Mouse (Mus musculus): ENCODE results near the gene Kcnab3.
A peak's percentile ranks its signal among the peaks of the same experiment; 100 is the strongest.

Gene Kcnab3

DNA sequence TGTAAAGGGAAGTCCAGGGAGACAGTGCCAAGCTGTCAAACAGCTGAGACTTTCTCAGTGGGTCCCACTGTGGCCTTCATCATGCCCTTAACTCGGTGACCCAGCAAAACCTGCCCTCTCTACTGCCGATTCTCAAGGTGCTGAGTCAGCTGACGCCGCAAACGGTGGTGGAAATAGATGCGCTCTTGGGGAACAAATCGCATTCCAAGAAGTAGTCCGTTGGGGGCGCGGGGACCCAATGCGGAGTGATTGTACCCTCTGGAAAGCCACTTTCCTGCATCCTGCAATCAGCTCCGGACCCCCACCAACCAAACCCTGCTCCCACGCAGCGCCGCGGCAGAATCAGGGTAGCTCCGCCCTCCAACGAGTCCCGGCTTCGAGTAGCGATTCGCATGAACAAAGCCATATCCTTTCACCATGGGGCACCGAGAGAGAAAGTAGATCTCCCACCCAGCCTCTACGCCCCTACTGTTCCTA lies 5.9 kb downstream of the Kcnab3 start:
- no peak for DNase-seq (ENCODE audit: low read depth, low spot score)

DNA sequence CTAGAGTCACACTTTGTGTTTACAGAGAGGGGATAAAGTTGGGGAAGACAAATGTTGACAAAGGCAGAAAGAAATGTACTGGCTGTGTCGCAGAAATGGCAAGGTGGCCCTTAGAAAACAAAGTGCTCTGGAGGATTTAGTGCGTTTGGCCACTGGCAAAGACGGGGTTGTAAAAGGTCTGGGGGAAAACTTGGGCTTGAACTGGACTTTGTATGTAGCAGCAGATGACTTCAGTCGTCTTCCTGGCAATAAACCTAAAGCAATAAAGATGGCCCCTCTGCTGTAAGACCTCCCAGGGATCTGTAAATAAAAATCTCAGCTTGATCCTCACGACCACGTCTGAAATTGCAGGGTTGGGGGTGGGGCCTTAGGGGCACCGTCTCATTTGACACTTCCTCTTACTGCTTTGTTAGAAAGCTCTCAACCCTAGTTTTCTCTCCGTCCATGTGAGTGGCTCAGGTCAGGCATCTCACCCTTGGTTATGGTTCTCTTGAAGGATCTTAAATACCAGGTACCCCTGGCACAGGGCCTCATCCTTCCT lies 6.7 kb downstream of the Kcnab3 start:
- no peak for DNase-seq (ENCODE audit: low read depth, low spot score)

DNA sequence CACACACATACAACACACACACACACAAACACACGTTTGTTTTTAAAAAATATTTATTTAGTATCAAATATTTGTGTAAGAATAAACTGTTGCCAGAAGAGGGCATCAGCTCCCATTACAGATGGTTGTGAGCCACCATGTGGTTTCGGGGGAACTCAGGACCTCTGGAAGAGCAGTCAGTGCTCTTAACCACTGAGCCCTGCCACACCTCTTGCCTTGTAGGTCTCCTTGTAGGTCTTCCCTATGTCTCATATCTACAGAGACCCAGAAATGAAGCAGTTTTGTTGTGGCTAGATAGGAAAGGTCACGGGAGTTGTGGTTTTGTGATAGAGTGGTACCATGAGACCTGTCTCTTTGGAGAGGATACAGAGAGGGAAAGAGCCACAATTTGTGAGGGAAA lies 7.9 kb downstream of the Kcnab3 start:
- no peak for DNase-seq (ENCODE audit: low read depth, low spot score)

DNA sequence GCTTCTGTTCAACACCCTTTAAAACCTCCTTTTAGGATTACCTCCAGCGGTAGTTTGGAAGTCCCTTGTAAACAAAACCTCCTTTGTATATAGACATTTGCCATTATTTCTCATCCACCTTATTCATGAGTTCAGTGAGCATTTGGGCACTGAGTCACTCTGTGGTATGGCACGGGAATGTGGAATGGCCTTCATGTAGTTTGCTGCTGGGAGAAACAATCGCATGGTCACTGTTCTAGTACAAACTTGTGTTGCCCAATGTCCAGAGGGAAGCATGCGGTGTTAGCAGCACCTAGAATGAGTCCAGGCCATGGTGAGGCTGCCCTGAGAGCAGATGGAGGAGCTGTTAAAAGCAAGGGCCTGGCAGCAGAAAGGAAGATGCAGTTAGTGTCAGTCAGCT lies 8.7 kb downstream of the Kcnab3 start:
- DNase-seq (ENCODE audit: low read depth, low spot score): no peak

DNA sequence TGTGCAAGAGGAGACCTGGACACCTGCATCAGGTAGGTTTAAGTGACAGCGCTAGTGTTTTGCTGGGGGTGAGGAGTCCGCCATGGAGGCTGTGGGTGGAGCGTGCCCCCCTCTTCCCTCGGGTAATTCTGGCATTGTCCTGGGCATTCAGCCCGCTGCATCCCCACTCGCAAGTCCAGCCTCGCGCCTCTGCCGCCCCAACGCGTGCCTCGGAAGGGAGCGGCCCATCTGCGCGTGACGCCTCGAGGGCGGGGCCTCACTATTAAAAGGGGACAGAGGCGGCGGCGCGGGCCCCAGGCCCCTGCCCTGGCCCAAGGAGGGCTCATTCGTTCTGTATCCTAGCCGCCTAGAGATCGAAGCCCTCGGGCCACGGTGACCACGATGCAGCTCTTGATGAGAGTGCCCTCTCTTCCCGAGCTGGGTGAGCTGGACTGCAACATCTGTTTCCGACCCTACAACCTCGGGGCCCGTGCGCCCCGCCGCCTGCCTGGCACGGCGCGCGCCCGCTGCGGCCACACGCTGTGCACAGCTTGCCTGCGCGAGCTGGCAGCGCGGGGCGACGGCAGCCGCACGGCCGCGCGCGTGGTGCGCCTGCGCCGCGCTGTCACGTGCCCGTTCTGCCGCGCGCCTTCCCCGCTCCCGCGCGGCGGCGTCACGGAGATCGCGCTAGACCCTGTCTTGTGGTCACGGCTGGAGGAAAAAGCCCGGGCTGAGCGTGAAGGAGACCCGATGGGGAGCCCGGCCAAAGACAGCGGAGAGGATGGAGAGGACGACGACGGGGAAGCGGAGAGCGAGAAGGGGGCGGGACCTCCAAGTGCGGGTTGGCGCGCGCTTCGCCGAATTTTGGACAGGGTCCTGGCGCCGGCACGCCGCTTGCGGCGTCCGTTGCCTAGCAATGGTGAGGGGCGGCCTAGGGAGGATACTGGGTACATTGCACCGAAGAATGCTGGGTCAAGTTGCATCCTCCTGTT lies 14.4 kb downstream of the Kcnab3 start, which contains the start of gene Rnf227:
Rnf227 (plus strand) TSS at position 301 of the 971 bp plus-strand sequence.
- no peak for DNase-seq (ENCODE audit: low read depth, low spot score)

DNA sequence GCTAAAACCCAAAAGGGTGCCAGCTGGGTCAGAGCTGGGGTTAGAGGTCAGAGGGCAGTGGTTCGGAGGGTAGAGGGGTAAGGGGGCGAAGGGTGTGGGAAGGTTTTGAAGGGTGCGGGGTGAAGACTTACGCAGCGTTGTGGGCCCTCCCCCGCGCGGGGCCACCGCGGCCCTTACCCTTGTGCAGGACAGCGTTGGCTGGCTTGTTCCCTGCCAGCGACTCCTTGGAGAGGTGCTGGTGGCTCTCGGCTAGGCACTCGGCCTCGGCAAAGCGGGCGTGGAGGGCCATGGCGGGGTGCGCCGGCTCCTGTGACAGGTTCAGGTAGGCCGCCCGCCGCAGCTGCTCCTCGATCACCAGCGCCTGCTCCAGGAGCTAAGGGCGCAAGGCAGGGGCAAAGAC lies 20.4 kb downstream of the Kcnab3 start:
- DNase-seq (ENCODE audit: low read depth, low spot score): no peak

DNA sequence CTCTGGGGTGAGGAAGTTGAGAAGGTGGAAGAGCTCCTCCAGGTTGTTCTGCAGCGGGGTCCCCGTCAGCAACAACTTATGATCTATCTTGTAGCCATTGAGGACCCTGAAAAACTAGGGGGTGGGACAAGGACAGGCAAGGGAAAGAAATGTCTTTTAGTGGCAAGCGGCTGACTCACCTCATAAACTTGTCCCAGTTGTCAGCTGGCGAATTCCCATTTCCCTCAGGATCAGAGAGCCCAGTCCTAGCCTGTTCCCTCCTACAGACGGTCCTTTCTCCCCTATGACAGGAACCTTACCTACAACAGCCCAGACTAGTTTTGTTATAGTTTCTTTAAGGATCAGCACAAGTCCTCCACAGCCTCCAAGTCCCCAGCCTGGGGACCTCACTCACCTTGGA lies 30.5 kb downstream of the Kcnab3 start:
- no peak for DNase-seq (ENCODE audit: low read depth, low spot score)

DNA sequence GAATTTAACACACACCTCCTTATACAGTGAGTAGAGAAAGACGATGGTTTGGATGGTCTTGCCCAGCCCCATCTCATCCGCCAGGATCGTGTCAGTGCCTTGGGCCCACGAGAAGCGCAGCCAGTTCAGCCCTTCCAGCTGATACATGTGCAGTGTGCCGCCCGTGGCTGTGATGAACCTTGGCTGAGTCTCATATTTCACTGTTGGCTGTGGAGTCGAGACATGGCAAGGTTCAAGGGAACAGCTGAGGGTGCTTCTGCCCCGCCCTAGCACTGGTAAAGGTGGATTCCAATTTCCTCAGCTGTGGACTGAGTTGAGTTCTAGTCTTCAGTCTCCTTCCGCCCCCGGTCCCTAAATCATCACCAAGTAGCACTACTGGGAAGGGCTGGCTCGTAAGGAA lies 31.6 kb downstream of the Kcnab3 start:
- no peak for DNase-seq (ENCODE audit: low read depth, low spot score)

DNA sequence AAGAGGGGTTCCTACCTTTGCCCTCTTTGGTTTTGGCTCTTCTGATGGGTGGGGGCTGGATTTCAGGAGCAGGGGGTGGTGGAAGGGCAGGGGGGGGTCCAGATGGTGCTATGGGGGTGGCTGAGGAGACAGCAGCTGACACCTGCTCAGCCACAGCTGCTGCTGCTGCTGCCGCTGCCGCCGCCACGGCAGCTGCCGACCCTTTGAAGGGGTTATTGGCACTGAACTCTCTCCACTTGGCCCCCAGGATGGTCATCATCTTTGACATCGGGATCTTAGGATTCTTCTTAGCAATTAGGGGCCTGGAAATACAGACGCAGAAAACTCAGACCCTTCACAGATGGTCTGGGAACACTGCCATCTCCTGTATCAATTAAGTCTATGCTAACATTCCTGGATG lies 36.0 kb downstream of the Kcnab3 start:
- DNase-seq (ENCODE audit: low read depth, low spot score): no peak

DNA sequence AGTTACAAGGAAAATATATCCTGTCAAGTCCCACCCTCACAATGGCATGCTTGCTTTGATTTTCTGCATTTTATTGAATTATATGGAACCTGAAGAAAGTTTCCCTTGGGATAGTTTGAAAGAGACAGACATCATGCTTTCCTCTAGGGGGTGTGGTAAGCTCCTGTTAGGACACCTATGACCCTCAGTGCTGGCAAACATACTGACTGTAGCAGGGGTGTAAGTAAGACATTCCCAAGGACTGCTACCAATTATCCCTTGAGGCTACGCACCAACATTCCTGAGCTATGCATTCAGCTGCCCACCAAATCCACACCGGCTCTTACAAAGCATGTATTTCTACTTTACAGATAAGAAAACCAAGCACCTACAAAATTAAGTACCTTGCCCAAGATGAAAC lies 36.4 kb downstream of the Kcnab3 start:
- DNase-seq (ENCODE audit: low read depth, low spot score): no peak

DNA sequence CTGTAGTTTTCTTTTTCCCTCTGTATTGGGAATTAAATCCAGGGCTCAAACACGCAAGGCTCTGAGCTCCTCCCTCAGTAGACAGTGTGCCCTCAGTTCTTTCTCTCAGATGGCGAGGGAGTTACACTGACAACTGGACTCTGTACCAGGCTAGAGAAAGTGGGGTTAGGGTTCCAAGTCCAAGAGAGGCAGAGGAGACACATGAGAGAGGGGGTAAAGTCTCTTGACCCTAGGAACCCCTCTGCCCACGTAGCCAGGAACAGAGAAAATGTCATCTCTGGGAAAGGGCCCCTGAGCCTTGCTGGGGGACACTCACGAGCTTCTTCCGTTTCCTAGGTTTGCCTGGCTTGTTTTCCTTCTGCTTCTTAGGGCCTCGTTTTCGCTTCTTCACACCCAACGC lies 38.3 kb downstream of the Kcnab3 start:
- no peak for DNase-seq (ENCODE audit: low read depth, low spot score)

DNA sequence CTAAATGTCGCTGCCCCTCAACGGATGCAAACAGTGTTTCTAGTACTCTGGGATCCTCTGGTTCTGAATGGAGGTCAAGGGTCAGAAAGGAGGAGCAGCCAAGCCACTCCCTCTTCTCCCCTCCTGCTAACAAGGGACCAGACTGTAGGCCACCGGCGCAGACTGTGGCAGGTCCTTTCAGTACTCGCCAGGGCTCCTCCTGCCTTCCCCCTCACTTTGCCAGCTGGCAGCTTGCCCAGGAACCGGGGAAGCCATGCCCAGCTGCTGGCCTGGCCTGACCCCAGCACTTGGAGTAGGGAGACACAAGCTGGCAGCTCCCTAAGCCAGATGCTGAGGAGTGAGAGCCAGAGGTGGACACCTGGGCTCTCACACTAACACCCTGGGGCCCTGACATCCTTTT lies 38.9 kb downstream of the Kcnab3 start:
- no peak for DNase-seq (ENCODE audit: low read depth, low spot score)

DNA sequence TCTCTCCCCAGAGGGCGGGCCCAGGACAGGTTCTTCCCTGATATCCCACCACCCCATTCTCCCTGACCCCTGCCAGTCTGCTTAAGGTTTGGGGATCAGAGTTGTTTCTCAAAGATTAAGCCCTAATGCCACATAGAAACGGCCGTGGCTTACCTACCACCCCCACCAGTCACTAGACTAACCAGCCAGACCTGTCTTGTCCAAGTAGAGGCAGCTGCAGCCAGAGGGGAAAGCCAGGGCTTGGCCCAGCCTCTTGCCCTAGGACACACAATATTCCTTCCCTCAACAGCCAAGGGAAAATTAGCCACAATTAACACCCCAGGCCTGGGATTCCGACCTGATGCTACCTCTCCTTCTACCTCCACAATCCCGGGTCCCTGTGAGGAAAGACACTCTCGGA lies 39.7 kb downstream of the Kcnab3 start:
- no peak for DNase-seq (ENCODE audit: low read depth, low spot score)

DNA sequence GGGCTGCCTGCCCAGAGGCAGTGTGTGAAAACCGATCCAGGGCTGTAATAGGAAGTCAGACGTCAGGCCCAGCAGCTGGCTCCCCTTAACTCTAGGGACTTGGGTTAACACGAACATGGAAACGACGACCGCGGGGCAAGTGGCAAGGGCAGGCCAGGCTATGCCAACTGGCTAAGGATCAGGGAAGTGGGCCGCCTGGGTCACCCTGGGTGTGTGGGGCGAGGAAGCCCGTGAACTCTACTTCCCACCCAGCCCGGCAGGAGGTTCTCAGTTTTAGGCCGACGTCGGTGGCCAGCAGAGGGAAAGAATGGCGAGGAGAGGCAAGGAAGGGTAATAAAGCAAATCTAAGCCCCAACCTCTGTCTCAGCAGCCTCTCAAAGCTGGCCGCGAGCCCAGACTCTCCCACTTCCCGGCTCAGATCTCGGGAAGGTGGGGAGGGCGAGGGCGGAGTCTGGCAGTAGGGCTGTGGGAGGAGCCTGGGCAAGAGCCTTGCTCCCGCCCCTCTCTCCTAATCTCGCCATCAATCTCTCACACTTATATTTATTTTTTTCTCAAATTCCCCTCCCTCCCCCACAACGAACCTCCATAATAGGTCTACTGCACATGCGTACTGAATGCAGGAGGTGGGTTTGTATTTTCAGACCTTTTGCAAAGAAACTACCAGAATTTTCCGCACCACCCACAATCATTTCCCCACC lies 40.2 kb downstream of the Kcnab3 start:
- peak; percentile 22 for DNase-seq (ENCODE audit: low read depth, low spot score)

DNA sequence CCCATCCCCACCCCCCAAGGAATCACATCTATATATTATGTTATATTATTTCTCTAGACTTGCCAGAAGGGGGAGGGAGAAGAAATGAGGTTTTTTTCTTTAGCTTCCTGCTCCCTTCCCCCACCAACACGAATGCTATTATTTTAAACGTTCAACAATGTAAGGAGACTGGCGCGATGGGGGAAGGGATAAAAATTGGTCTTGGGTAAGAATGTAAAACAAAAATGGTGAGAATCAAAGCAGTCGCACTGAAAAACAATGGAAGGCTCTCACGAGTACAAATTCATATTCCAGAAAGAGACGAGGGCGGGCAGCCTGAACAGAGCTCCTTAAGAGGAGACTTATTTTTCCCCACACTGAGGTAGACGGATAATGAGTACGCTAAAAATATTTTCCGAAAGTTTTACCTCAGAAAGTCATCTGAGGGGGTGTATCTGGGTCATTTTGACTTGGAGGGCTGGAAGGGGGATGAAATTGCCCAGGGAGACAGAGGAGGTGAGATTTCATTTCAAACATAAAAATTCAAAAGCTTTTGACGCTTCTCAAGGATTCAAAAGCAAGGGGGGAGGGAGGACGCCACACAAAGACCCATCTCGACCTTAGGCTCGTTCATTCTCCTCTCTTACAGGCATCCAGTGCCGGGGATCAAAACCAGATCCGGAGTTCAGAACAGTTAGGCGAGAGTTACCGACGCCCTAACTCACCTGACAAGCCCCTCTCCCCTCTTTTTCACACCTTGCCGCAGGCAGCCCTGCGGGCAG lies 41.0 kb downstream of the Kcnab3 start:
- no peak for DNase-seq (ENCODE audit: low read depth, low spot score)

DNA sequence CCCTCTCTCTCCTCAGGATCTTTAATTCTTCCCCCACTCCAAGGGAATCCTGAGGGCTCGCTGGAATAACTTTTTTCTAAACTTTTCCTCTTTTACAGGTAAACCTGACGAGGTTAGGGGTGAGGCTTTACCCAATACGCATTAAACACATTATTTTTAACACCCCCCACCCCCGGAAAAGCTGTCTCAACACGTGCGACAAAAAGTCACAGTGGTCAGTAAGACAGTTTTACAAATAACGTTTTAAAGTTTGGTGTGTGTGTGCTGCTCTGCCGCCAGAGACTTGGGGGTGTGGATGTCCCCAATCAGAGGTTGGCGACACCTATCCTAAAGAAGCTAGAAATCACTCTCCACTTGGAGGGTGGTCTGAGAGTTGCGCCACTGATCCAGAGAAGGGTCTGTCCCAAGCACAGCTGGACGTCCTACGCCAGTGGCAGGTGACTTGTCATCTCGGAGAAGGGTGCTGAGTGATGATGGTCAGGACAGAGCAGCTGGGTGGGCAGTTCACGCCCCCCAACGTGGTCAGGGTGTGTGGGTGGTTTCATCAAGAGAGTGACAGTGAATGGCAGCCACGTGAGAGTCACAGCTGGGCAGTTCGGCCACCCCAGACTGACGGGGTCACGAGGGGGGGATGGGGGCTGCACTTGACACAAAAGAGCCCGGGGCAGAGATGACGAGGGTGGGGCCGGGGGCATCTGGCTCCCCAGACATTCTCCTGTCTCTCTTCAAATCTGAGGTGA lies 41.7 kb downstream of the Kcnab3 start:
- no peak for DNase-seq (ENCODE audit: low read depth, low spot score)

DNA sequence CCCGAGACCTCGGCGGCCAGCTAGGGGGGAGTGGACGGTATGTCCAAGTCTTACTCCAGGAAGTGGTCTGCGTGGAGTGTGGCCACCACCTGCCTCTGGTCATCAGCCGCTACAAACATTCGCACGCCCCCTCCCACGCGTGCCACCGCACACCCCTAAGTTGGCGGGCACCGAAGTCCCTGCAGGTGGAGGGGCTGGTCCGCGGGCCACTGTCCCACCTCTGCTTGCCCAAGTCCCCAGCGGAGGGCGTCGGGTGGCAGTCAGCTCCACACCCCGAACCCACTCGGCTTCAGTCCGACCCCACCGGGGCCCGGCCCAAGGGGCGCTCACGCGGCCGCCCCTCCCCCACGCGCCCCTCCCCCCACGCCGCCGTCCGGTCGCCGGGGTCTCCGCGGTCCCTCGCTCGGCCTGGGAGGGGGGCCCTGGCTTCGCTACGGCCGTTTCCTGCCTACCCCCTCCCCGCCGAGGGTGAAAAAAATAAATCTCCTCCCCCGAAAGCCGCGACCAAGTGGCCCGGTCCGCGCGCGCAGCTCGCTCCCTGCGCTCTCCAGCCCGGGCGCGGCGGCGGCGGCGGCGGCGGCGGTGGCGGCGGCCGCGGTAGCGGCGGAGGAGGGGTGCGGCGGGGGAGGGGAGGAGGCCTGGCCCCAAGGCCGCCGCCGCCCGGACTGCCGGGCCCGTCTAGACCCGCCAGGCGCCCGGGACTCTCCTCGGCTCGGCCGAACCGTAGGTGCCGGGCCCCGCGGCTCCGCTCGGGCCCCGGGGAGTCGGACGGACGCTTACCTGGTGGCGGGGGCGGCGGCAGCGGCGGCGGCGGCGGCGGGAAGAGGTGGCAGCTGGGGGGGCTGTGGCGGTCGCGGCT lies 42.5 kb downstream of the Kcnab3 start:
- DNase-seq (ENCODE audit: low read depth, low spot score): no peak

DNA sequence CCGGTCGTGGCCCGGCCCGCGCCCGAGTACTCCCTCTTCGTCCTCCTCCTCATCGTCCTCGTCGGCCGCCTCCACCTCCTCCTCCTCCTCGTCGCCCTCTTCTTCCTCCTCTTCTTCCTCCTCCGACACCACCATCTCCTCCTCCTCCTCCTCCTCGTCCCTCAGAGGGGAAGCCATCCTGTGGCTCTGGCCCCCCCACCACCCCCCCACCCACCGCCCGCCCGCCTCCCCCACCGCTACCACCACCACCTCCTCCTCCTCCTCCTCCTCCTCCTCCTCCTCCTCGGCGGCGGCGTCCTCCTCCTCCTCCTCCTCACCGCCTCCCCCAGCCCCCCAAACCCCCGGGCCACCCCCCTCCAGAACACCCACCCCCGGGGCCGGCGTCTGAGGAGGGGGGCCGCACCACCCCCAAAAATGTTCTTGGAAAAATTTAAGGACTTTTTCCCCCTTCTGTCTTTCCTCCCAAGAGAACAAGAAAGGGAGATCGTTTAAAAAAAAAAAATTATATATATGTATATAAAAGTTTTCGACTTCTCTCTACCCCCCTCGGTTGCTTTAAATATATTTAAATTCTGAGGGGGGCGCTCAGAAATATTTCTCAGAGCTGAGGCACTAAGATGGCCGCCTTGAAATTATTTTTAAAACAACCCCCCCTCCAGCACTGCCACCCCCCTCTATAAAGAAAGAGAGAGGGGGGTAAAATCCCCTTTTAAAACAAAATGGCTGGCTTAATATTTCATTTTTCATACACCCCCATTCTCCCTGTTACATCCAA lies 43.3 kb downstream of the Kcnab3 start, which contains the start of gene Chd3:
Chd3 (minus strand) TSS at position 192 of the 775 bp plus-strand sequence.
- no peak for DNase-seq (ENCODE audit: low read depth, low spot score)
